Mouse (Mus musculus) forebrain, embryonic 10.5 days (tissue): ENCODE results near the gene Wdr72. TPM values are rescaled to one million over a fixed set of nuclear protein-coding genes. Genes with fewer than 3 reads are reported as not detected.

Experiments
- DNase-seq: peaks from one replicate; pipeline ENCODE4 v3.0.0-alpha.2; 2017; ENCODE audit warnings: low spot score; ENCODE audit errors: extremely low spot score
- H3K27ac ChIP-seq: fragments of 300-500 bp; sonication (generic); 2 replicates; pipeline ENCODE4 v1.5.1; 2016; ENCODE audit warnings: mild to moderate bottlenecking
- H3K27me3 ChIP-seq: fragments of 300-500 bp; sonication (generic); 2 replicates; pipeline ENCODE4 v1.6.1; 2016; ENCODE audit warnings: mild to moderate bottlenecking; ENCODE audit not compliant: poor library complexity, severe bottlenecking
- H3K36me3 ChIP-seq: fragments of 300-500 bp; sonication (generic); replicated peaks from 2 replicates; pipeline ENCODE4 v1.6.1; 2016; ENCODE audit warnings: mild to moderate bottlenecking, moderate library complexity
- H3K4me1 ChIP-seq: fragments of 300-500 bp; sonication (generic); 2 replicates; pipeline ENCODE4 v1.6.1; 2016
- H3K4me3 ChIP-seq: fragments of 300-500 bp; sonication (generic); 2 replicates; pipeline ENCODE4 v1.5.1; 2016; ENCODE audit warnings: mild to moderate bottlenecking, moderate library complexity
- H3K9me3 ChIP-seq: fragments of 300-500 bp; sonication (generic); 2 replicates; pipeline ENCODE4 v1.6.1; 2016; ENCODE audit warnings: mild to moderate bottlenecking, moderate library complexity
- WGBS: fragments of 180-500 bp; shearing (Covaris S2); methylation state at CpG from one replicate; pipeline ENCODE4 v1.1.7; 2016; 5-methylcytosine and 5-hydroxymethylcytosine counted together
- polyA plus RNA-seq: library from polyadenylated mRNA; unstranded; fragments of >200 nt; fragmentation: Nextera tagmentation; extraction: Ambion mirVana; gene quantifications from 2 replicates; pipeline ENCODE4 v1.2.1, GENCODE M21; 2016

Gene Wdr72
- 0.07 and 0.28 TPM in 2 replicates for polyA plus RNA-seq

GRCm38 (mm10) chr9:74109761-74110460 is at the start of gene Wdr72:
Gene Wdr72 (plus strand): TSS chr9:74110356.
- peaks cover 27% of the 10 kb centered on the region for H3K27me3 ChIP-seq
- no peaks in the 10 kb centered on the region for H3K36me3 ChIP-seq
- H3K4me1 ChIP-seq = peaks cover 14% of the 10 kb centered on the region
- peak within 1 kb of the TSS; percentile 50 for H3K4me3 ChIP-seq
- WGBS = 3% methylated on average over 16 of the region's 17 CpGs
- H3K9me3 ChIP-seq = no peaks in the 10 kb centered on the region
- DNase-seq = peak; percentile 16
- H3K27ac ChIP-seq = 0 out of 2 replicates have a peak within 1 kb of the TSS, but pooled peaks have one; percentile 60

GRCm38 (mm10) chr9:74066278-74066677 is 43.9 kb upstream of the Wdr72 start:
- H3K4me3 ChIP-seq = no peak overlapping the region
- no peak overlapping the region for H3K27ac ChIP-seq
- H3K36me3 ChIP-seq = no peaks in the 10 kb centered on the region
- H3K9me3 ChIP-seq = no peaks in the 10 kb centered on the region
- 87% methylated on average over 3 of the region's 3 CpGs for WGBS
- DNase-seq = no peak
- no peaks in the 10 kb centered on the region for H3K27me3 ChIP-seq
- 0 out of 2 replicates have a peak, but pooled peaks cover 2% of the 10 kb centered on the region for H3K4me1 ChIP-seq

- Histone ChIP-seq H3K36me3 (no peaks in the 10 kb centered on the region), H3K9me3 (no peaks in the 10 kb centered on the region), H3K4me3 (no peak overlapping the region), H3K4me1 (no peaks in the 10 kb centered on the region), H3K27ac (no peak overlapping the region), H3K27me3 (no peaks in the 10 kb centered on the region)
- WGBS = 78% methylated on average over 10 of the region's 10 CpGs
- no peak for DNase-seq
These were observed 43.4 kb upstream of the Wdr72 start for GRCm38 (mm10) chr9:74066766-74067165.

GRCm38 (mm10) chr9:74075958-74076357 is 34.2 kb upstream of the Wdr72 start:
- no peaks in the 10 kb centered on the region for H3K36me3 ChIP-seq
- no peaks in the 10 kb centered on the region for H3K27me3 ChIP-seq
- H3K27ac ChIP-seq = no peak overlapping the region
- H3K9me3 ChIP-seq = no peaks in the 10 kb centered on the region
- no peak overlapping the region for H3K4me3 ChIP-seq
- DNase-seq = no peak
- 79% methylated on average over 2 of the region's 2 CpGs for WGBS
- no peaks in the 10 kb centered on the region for H3K4me1 ChIP-seq

- Histone ChIP-seq H3K4me3 (no peak overlapping the region), H3K4me1 (no peaks in the 10 kb centered on the region), H3K27me3 (no peaks in the 10 kb centered on the region), H3K36me3 (no peaks in the 10 kb centered on the region), H3K9me3 (no peaks in the 10 kb centered on the region), H3K27ac (no peak overlapping the region)
- DNase-seq = no peak
These were observed 31.7 kb upstream of the Wdr72 start for GRCm38 (mm10) chr9:74078458-74078857.

- 44% methylated on average over 5 of the region's 5 CpGs for WGBS
- Histone ChIP-seq H3K27ac (no peak overlapping the region), H3K27me3 (no peaks in the 10 kb centered on the region), H3K4me3 (no peak overlapping the region), H3K9me3 (no peaks in the 10 kb centered on the region), H3K4me1 (no peaks in the 10 kb centered on the region), H3K36me3 (no peaks in the 10 kb centered on the region)
- DNase-seq = no peak
These were observed 29.9 kb upstream of the Wdr72 start for GRCm38 (mm10) chr9:74080241-74080640.

- Histone ChIP-seq H3K4me3 (no peak overlapping the region), H3K36me3 (no peaks in the 10 kb centered on the region), H3K27ac (no peak overlapping the region), H3K9me3 (no peaks in the 10 kb centered on the region), H3K4me1 (no peaks in the 10 kb centered on the region), H3K27me3 (no peaks in the 10 kb centered on the region)
- no peak for DNase-seq
These were observed 8.6 kb upstream of the Wdr72 start for GRCm38 (mm10) chr9:74101591-74101990.

GRCm38 (mm10) chr9:74102615-74103014 is 7.5 kb upstream of the Wdr72 start:
- no peak for DNase-seq
- WGBS = 92% methylated on average over 1 of the region's 1 CpGs

GRCm38 (mm10) chr9:74110461-74110816 is 283 bp downstream of the Wdr72 start:
- peak overlapping the region; percentile 50 for H3K4me3 ChIP-seq

More at GRCm38 (mm10) chr9:74102615-74103014, 7.5 kb upstream of the Wdr72 start:
- Histone ChIP-seq H3K4me3 (no peak overlapping the region), H3K4me1 (no peaks in the 10 kb centered on the region), H3K36me3 (no peaks in the 10 kb centered on the region), H3K27me3 (no peaks in the 10 kb centered on the region), H3K27ac (no peak overlapping the region), H3K9me3 (no peaks in the 10 kb centered on the region)

GRCm38 (mm10) chr9:74112526-74112925 is 2.4 kb downstream of the Wdr72 start:
- no peak overlapping the region for H3K4me3 ChIP-seq
- WGBS = 94% methylated on average over 9 of the region's 9 CpGs
- H3K4me1 ChIP-seq = peaks cover 17% of the 10 kb centered on the region
- peaks cover 27% of the 10 kb centered on the region for H3K27me3 ChIP-seq
- no peak for DNase-seq
- H3K36me3 ChIP-seq = no peaks in the 10 kb centered on the region
- H3K27ac ChIP-seq = no peak overlapping the region
- H3K9me3 ChIP-seq = no peaks in the 10 kb centered on the region

More at GRCm38 (mm10) chr9:74110461-74110816, 283 bp downstream of the Wdr72 start:
- Histone ChIP-seq H3K4me1 (peaks cover 16% of the 10 kb centered on the region), H3K27me3 (peaks cover 27% of the 10 kb centered on the region), H3K9me3 (no peaks in the 10 kb centered on the region), H3K27ac (0 out of 2 replicates have a peak overlapping the region, but pooled peaks have one; percentile 60), H3K36me3 (no peaks in the 10 kb centered on the region)
- DNase-seq = no peak
- WGBS = 1% methylated on average over 7 of the region's 7 CpGs

GRCm38 (mm10) chr9:74126222-74126621 is 16.1 kb downstream of the Wdr72 start:
- Histone ChIP-seq H3K36me3 (no peaks in the 10 kb centered on the region), H3K9me3 (no peaks in the 10 kb centered on the region), H3K27ac (no peak overlapping the region), H3K4me1 (peaks cover 9% of the 10 kb centered on the region), H3K27me3 (no peaks in the 10 kb centered on the region), H3K4me3 (no peak overlapping the region)
- no peak for DNase-seq
- 71% methylated on average over 5 of the region's 5 CpGs for WGBS

- no peak for DNase-seq
- Histone ChIP-seq H3K4me3 (no peak overlapping the region), H3K4me1 (no peaks in the 10 kb centered on the region), H3K9me3 (no peaks in the 10 kb centered on the region), H3K36me3 (no peaks in the 10 kb centered on the region), H3K27ac (no peak overlapping the region), H3K27me3 (no peaks in the 10 kb centered on the region)
- 87% methylated on average over 2 of the region's 2 CpGs for WGBS
These were observed 23.9 kb downstream of the Wdr72 start for GRCm38 (mm10) chr9:74134010-74134409.

GRCm38 (mm10) chr9:74141864-74142263 is 31.7 kb downstream of the Wdr72 start:
- 5% methylated on average over 3 of the region's 3 CpGs for WGBS
- Histone ChIP-seq H3K36me3 (no peaks in the 10 kb centered on the region), H3K4me3 (no peak overlapping the region), H3K27me3 (peaks cover 19% of the 10 kb centered on the region), H3K4me1 (no peaks in the 10 kb centered on the region), H3K27ac (no peak overlapping the region), H3K9me3 (no peaks in the 10 kb centered on the region)
- peak; percentile 49 for DNase-seq
